Mouse (Mus musculus): ENCODE measurements around the gene Gtf2ird2.

DNA sequence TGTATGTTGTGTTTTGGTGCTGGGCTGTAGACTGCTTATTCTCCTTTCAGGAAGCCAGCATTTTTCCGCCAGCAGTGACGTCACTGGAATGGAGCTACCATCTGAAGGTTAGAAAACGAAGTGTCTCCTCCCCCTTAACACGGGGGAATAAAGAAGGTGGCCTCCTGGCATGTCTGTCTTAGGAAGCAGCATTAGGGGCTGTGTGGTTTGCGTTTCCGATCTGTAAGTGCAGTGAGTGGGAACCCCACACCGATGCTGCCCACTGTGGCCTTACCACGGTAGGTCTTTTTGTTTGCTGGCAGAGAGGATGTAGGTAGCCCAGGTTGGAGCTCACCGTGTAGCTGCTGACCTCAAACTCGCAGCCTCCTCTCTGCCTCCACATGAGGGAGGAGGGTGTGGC lies 22.9 kb downstream of the Gtf2ird2 start:
- no peak for TF ChIP-seq POLR2A (IDR thresholded peaks at IDR 0.05; ENCODE audit: borderline replicate concordance, control insufficient read depth, low read depth, low read length)
- TF ChIP-seq CTCF (IDR thresholded peaks at IDR 0.05; ENCODE audit: control insufficient read depth, insufficient read depth, low read length) = no peak

Measured in bone marrow, adult 2 months (tissue).